Mouse (Mus musculus): ENCODE measurements around the gene Kif26b.

Kif26b gene

GRCm38 (mm10) chr1:178912936-178913716, 384.2 kb downstream of the Kif26b start:
- no peak for DNase-seq (ENCODE audit: low spot score in 2 of 2)

GRCm38 (mm10) chr1:178915056-178915455, 386.1 kb downstream of the Kif26b start:
- no peak for DNase-seq (ENCODE audit: low spot score in 2 of 2)

- no peak for DNase-seq (ENCODE audit: low spot score in 2 of 2)
Measured at GRCm38 (mm10) chr1:178917194-178917902, 388.4 kb downstream of the Kif26b start.

GRCm38 (mm10) chr1:178924492-178925183, 395.7 kb downstream of the Kif26b start:
- no peak for DNase-seq (ENCODE audit: low spot score in 2 of 2)

GRCm38 (mm10) chr1:178929531-178929930, 400.6 kb downstream of the Kif26b start:
- no peak for DNase-seq (ENCODE audit: low spot score in 2 of 2)

GRCm38 (mm10) chr1:178933953-178934637, 405.2 kb downstream of the Kif26b start:
- no peak for DNase-seq (ENCODE audit: low spot score in 2 of 2)

- peak; percentile 9 to 17 for DNase-seq (ENCODE audit: low spot score in 2 of 2)
Measured at GRCm38 (mm10) chr1:178936457-178936856, 407.5 kb downstream of the Kif26b start.

GRCm38 (mm10) chr1:178936976-178937375, 408.1 kb downstream of the Kif26b start:
- DNase-seq (ENCODE audit: low spot score in 2 of 2), result no peak

- DNase-seq (ENCODE audit: low spot score in 2 of 2), result no peak
Measured at GRCm38 (mm10) chr1:178940353-178940752, 411.4 kb downstream of the Kif26b start.

- DNase-seq (ENCODE audit: low spot score in 2 of 2), result no peak
Measured at GRCm38 (mm10) chr1:178942251-178942963, 413.5 kb downstream of the Kif26b start.

- DNase-seq (ENCODE audit: low spot score in 2 of 2), result no peak
Measured at GRCm38 (mm10) chr1:178952910-178953309, 424.0 kb downstream of the Kif26b start.

GRCm38 (mm10) chr1:178958641-178959040, 429.7 kb downstream of the Kif26b start:
- DNase-seq (ENCODE audit: low spot score in 2 of 2), result no peak

GRCm38 (mm10) chr1:178960015-178960559, 431.2 kb downstream of the Kif26b start:
- peak in 1 of 2 experiments; percentile 23 for DNase-seq (ENCODE audit: low spot score in 2 of 2)

GRCm38 (mm10) chr1:178961661-178962060, 432.7 kb downstream of the Kif26b start:
- no peak for DNase-seq (ENCODE audit: low spot score in 2 of 2)

- DNase-seq (ENCODE audit: low spot score in 2 of 2), result no peak
Measured at GRCm38 (mm10) chr1:178972055-178972454, 443.1 kb downstream of the Kif26b start.

GRCm38 (mm10) chr1:178978617-178979245, 449.8 kb downstream of the Kif26b start:
- no peak for DNase-seq (ENCODE audit: low spot score in 2 of 2)

GRCm38 (mm10) chr1:178980185-178980584, 451.3 kb downstream of the Kif26b start:
- no peak for DNase-seq (ENCODE audit: low spot score in 2 of 2)

- no peak for DNase-seq (ENCODE audit: low spot score in 2 of 2)
Measured at GRCm38 (mm10) chr1:178981641-178982040, 452.7 kb downstream of the Kif26b start.

GRCm38 (mm10) chr1:178988176-178988575, 459.3 kb downstream of the Kif26b start:
- DNase-seq (ENCODE audit: low spot score in 2 of 2), result no peak
